Mouse (Mus musculus): ENCODE measurements around the gene Ect2. TPM values are rescaled to one million over a fixed set of nuclear protein-coding genes. Genes with fewer than 3 reads are reported as not detected.

The Ect2 gene
- polyA plus RNA-seq, 1 experiment = 12.0 TPM

- H3K4me3 ChIP-seq (ENCODE audit: control insufficient read depth, insufficient read depth, low read length) = no peak overlapping the region
These were observed 41.5 kb upstream of the Ect2 start for GRCm38 (mm10) chr3:27195153-27195552.

GRCm38 (mm10) chr3:27193844-27194317 lies 40.2 kb upstream of the Ect2 start:
- H3K4me3 ChIP-seq (ENCODE audit: control insufficient read depth, insufficient read depth, low read length) = no peak overlapping the region
- H3K27me3 ChIP-seq (ENCODE audit: control insufficient read depth, insufficient read depth, low read length) = no peaks in the 10 kb centered on the region
- H3K27ac ChIP-seq (ENCODE audit: control insufficient read depth, insufficient read depth, low read length) = peak overlapping the region; percentile 48; the same call in 1 of the 2 replicates
- peaks cover 17% of the 10 kb centered on the region for H3K4me1 ChIP-seq (replicated peaks; ENCODE audit: control insufficient read depth, insufficient read depth, low read length)
- H3K36me3 ChIP-seq (ENCODE audit: control insufficient read depth, insufficient read depth, low read length) = no peaks in the 10 kb centered on the region
- WGBS = 14% methylated on average over 6 of the region's 6 CpGs
- peak; percentile 13 for DNase-seq
- TF ChIP-seq POLR2A (IDR thresholded peaks at IDR 0.05; ENCODE audit: control insufficient read depth, extremely low read depth, insufficient read depth, low read length, poor library complexity) (no peak), CTCF (IDR thresholded peaks at IDR 0.05; ENCODE audit: borderline replicate concordance, control insufficient read depth, extremely low read depth, insufficient read depth, low read length, poor library complexity) (no peak)

More at GRCm38 (mm10) chr3:27195153-27195552, 41.5 kb upstream of the Ect2 start:
- Histone ChIP-seq H3K36me3 (ENCODE audit: control insufficient read depth, insufficient read depth, low read length) (no peaks in the 10 kb centered on the region), H3K4me1 (replicated peaks; ENCODE audit: control insufficient read depth, insufficient read depth, low read length) (peaks cover 17% of the 10 kb centered on the region), H3K27ac (ENCODE audit: control insufficient read depth, insufficient read depth, low read length) (no peak overlapping the region), H3K27me3 (ENCODE audit: control insufficient read depth, insufficient read depth, low read length) (no peaks in the 10 kb centered on the region)
- TF ChIP-seq POLR2A (IDR thresholded peaks at IDR 0.05; ENCODE audit: control insufficient read depth, extremely low read depth, insufficient read depth, low read length, poor library complexity) (no peak), CTCF (IDR thresholded peaks at IDR 0.05; ENCODE audit: borderline replicate concordance, control insufficient read depth, extremely low read depth, insufficient read depth, low read length, poor library complexity) (no peak)
- no peak for DNase-seq
- 70% methylated on average over 4 of the region's 4 CpGs for WGBS

- 75% methylated on average over 6 of the region's 6 CpGs for WGBS
- DNase-seq = no peak
- TF ChIP-seq POLR2A (IDR thresholded peaks at IDR 0.05; ENCODE audit: control insufficient read depth, extremely low read depth, insufficient read depth, low read length, poor library complexity) (no peak), CTCF (IDR thresholded peaks at IDR 0.05; ENCODE audit: borderline replicate concordance, control insufficient read depth, extremely low read depth, insufficient read depth, low read length, poor library complexity) (no peak)
- H3K4me3 ChIP-seq (ENCODE audit: control insufficient read depth, insufficient read depth, low read length) = no peak overlapping the region
- H3K36me3 ChIP-seq (ENCODE audit: control insufficient read depth, insufficient read depth, low read length) = no peaks in the 10 kb centered on the region
- H3K27ac ChIP-seq (ENCODE audit: control insufficient read depth, insufficient read depth, low read length) = no peak overlapping the region
- no peaks in the 10 kb centered on the region for H3K27me3 ChIP-seq (ENCODE audit: control insufficient read depth, insufficient read depth, low read length)
- peaks cover 14% of the 10 kb centered on the region for H3K4me1 ChIP-seq (replicated peaks; ENCODE audit: control insufficient read depth, insufficient read depth, low read length)
These were observed 38.2 kb upstream of the Ect2 start for GRCm38 (mm10) chr3:27191856-27192255.

GRCm38 (mm10) chr3:27190865-27191264 lies 37.2 kb upstream of the Ect2 start:
- H3K4me3 ChIP-seq (ENCODE audit: control insufficient read depth, insufficient read depth, low read length) = no peak overlapping the region
- no peaks in the 10 kb centered on the region for H3K36me3 ChIP-seq (ENCODE audit: control insufficient read depth, insufficient read depth, low read length)
- peaks cover 14% of the 10 kb centered on the region for H3K4me1 ChIP-seq (replicated peaks; ENCODE audit: control insufficient read depth, insufficient read depth, low read length)
- no peak overlapping the region for H3K27ac ChIP-seq (ENCODE audit: control insufficient read depth, insufficient read depth, low read length)
- WGBS = 97% methylated on average over 4 of the region's 4 CpGs
- DNase-seq = no peak
- no peaks in the 10 kb centered on the region for H3K27me3 ChIP-seq (ENCODE audit: control insufficient read depth, insufficient read depth, low read length)
- TF ChIP-seq POLR2A (IDR thresholded peaks at IDR 0.05; ENCODE audit: control insufficient read depth, extremely low read depth, insufficient read depth, low read length, poor library complexity) = no peak
- no peak for TF ChIP-seq CTCF (IDR thresholded peaks at IDR 0.05; ENCODE audit: borderline replicate concordance, control insufficient read depth, extremely low read depth, insufficient read depth, low read length, poor library complexity)

GRCm38 (mm10) chr3:27189320-27190261 lies 35.9 kb upstream of the Ect2 start:
- H3K4me3 ChIP-seq (ENCODE audit: control insufficient read depth, insufficient read depth, low read length) = no peak overlapping the region
- peaks cover 14% of the 10 kb centered on the region for H3K4me1 ChIP-seq (replicated peaks; ENCODE audit: control insufficient read depth, insufficient read depth, low read length)
- TF ChIP-seq POLR2A (IDR thresholded peaks at IDR 0.05; ENCODE audit: control insufficient read depth, extremely low read depth, insufficient read depth, low read length, poor library complexity) = no peak
- no peak for TF ChIP-seq CTCF (IDR thresholded peaks at IDR 0.05; ENCODE audit: borderline replicate concordance, control insufficient read depth, extremely low read depth, insufficient read depth, low read length, poor library complexity)
- no peaks in the 10 kb centered on the region for H3K27me3 ChIP-seq (ENCODE audit: control insufficient read depth, insufficient read depth, low read length)
- DNase-seq = no peak
- no peaks in the 10 kb centered on the region for H3K36me3 ChIP-seq (ENCODE audit: control insufficient read depth, insufficient read depth, low read length)
- no peak overlapping the region for H3K27ac ChIP-seq (ENCODE audit: control insufficient read depth, insufficient read depth, low read length)
- 80% methylated on average over 14 of the region's 14 CpGs for WGBS

GRCm38 (mm10) chr3:27188386-27188785 lies 34.7 kb upstream of the Ect2 start:
- Histone ChIP-seq H3K27me3 (ENCODE audit: control insufficient read depth, insufficient read depth, low read length) (no peaks in the 10 kb centered on the region), H3K36me3 (ENCODE audit: control insufficient read depth, insufficient read depth, low read length) (no peaks in the 10 kb centered on the region), H3K27ac (ENCODE audit: control insufficient read depth, insufficient read depth, low read length) (no peak overlapping the region), H3K4me3 (ENCODE audit: control insufficient read depth, insufficient read depth, low read length) (no peak overlapping the region), H3K4me1 (replicated peaks; ENCODE audit: control insufficient read depth, insufficient read depth, low read length) (peaks cover 14% of the 10 kb centered on the region)
- DNase-seq = no peak
- TF ChIP-seq POLR2A (IDR thresholded peaks at IDR 0.05; ENCODE audit: control insufficient read depth, extremely low read depth, insufficient read depth, low read length, poor library complexity) (no peak), CTCF (IDR thresholded peaks at IDR 0.05; ENCODE audit: borderline replicate concordance, control insufficient read depth, extremely low read depth, insufficient read depth, low read length, poor library complexity) (no peak)
- 95% methylated on average over 1 of the region's 1 CpGs for WGBS
